Mouse (Mus musculus): ENCODE results near the gene Dspp.

The Dspp gene

GRCm38 (mm10) chr5:104170412-104170811, at the start of gene Dspp:
TSS of gene Dspp (plus strand) at chr5:104170712.
- POLR2A ChIA-PET = interaction anchor here in 1 of 4 experiments (1.1 kb wide), 1 partner anchor 10 kb away, joined by 3 read pairs; no protein-coding TSS in a partner anchor
- CTCF ChIA-PET = interaction anchor here in 2 of 4 experiments (0.6 to 0.9 kb wide), 2 partner anchors 96 to 112 kb away, joined by 3 read pairs; no protein-coding TSS in a partner anchor

- ChIA-PET POLR2A (interaction anchor here in 1 of 4 experiments (1.2 to 5.5 kb wide), 2 partner anchors 10 to 16 kb away, joined by 3 to 21 read pairs; no protein-coding TSS in a partner anchor), CTCF (no interaction called here)
Measured at GRCm38 (mm10) chr5:104124016-104124658, 46.4 kb upstream of the Dspp start.

- ChIA-PET CTCF (no interaction called here), POLR2A (interaction anchor here in 2 of 4 experiments (1.5 to 5.5 kb wide), 2 partner anchors 18 kb away, joined by 3 to 21 read pairs; no protein-coding TSS in a partner anchor)
Measured at GRCm38 (mm10) chr5:104126561-104127320, 43.8 kb upstream of the Dspp start.

- CTCF ChIA-PET = no interaction called here
- POLR2A ChIA-PET = interaction anchor here in 2 of 4 experiments (1.4 to 5.5 kb wide), 3 partner anchors 19 to 26 kb away, joined by 3 to 21 read pairs (median 4); no protein-coding TSS in a partner anchor
Measured at GRCm38 (mm10) chr5:104127351-104127750, 43.2 kb upstream of the Dspp start.

- CTCF ChIA-PET = interaction anchor here in 2 of 4 experiments (0.5 to 1.4 kb wide), 2 partner anchors 54 to 71 kb away, joined by 3 to 4 read pairs; no protein-coding TSS in a partner anchor
- POLR2A ChIA-PET = interaction anchor here in 2 of 4 experiments (0.7 to 5.5 kb wide), 4 partner anchors 14 to 28 kb away, joined by 3 to 21 read pairs (median 4); no protein-coding TSS in a partner anchor
Measured at GRCm38 (mm10) chr5:104128281-104129031, 42.1 kb upstream of the Dspp start.

- CTCF ChIA-PET = no interaction called here
Measured at GRCm38 (mm10) chr5:104130891-104131290, 39.6 kb upstream of the Dspp start.

GRCm38 (mm10) chr5:104131544-104131943, 39.0 kb upstream of the Dspp start:
- ChIA-PET CTCF (no interaction called here), POLR2A (interaction anchor here in 2 of 4 experiments (0.6 to 1.8 kb wide), 3 partner anchors 23 to 231 kb away, joined by 3 to 7 read pairs (median 3); no protein-coding TSS in a partner anchor)

More at GRCm38 (mm10) chr5:104130891-104131290, 39.6 kb upstream of the Dspp start:
- POLR2A ChIA-PET = interaction anchor here in 1 of 4 experiments (1.3 kb wide), 1 partner anchor 26 kb away, joined by 3 read pairs; no protein-coding TSS in a partner anchor

- POLR2A ChIA-PET = no interaction called here
- CTCF ChIA-PET = interaction anchor here in 1 of 4 experiments (0.5 kb wide), 1 partner anchor 59 kb away, joined by 3 read pairs; no protein-coding TSS in a partner anchor
Measured at GRCm38 (mm10) chr5:104133752-104134151, 36.8 kb upstream of the Dspp start.

GRCm38 (mm10) chr5:104137920-104138541, 32.5 kb upstream of the Dspp start:
- CTCF ChIA-PET = interaction anchor here in 2 of 4 experiments (0.6 to 0.7 kb wide), 3 partner anchors 93 to 551 kb away, joined by 3 read pairs; no protein-coding TSS in a partner anchor
- POLR2A ChIA-PET = no interaction called here

- ChIA-PET CTCF (no interaction called here), POLR2A (no interaction called here)
Measured at GRCm38 (mm10) chr5:104141067-104141466, 29.4 kb upstream of the Dspp start.

- CTCF ChIA-PET = interaction anchor here in 2 of 4 experiments (0.6 to 1.2 kb wide), 2 partner anchors 69 to 802 kb away, joined by 3 to 5 read pairs; no protein-coding TSS in a partner anchor
- POLR2A ChIA-PET = no interaction called here
Measured at GRCm38 (mm10) chr5:104144057-104144456, 26.5 kb upstream of the Dspp start.

GRCm38 (mm10) chr5:104149349-104149748, 21.2 kb upstream of the Dspp start:
- POLR2A ChIA-PET = interaction anchor here in 1 of 4 experiments (0.9 kb wide), 1 partner anchor 424 kb away, joined by 3 read pairs; no protein-coding TSS in a partner anchor
- CTCF ChIA-PET = no interaction called here

- ChIA-PET POLR2A (no interaction called here), CTCF (interaction anchor here in 1 of 4 experiments (0.5 kb wide), 1 partner anchor 152 kb away, joined by 4 read pairs; no protein-coding TSS in a partner anchor)
Measured at GRCm38 (mm10) chr5:104150196-104150595, 20.3 kb upstream of the Dspp start.

- CTCF ChIA-PET = interaction anchor here in 2 of 4 experiments (0.6 kb wide), 3 partner anchors 17 to 1184 kb away, joined by 4 to 7 read pairs (median 4); no protein-coding TSS in a partner anchor
Measured at GRCm38 (mm10) chr5:104157701-104158100, 12.8 kb upstream of the Dspp start.

GRCm38 (mm10) chr5:104158332-104159052, 12.0 kb upstream of the Dspp start:
- CTCF ChIA-PET = interaction anchor here in 1 of 4 experiments (0.6 kb wide), 1 partner anchor 1183 kb away, joined by 4 read pairs; no protein-coding TSS in a partner anchor
- POLR2A ChIA-PET = interaction anchor here in 2 of 4 experiments (0.7 to 1.0 kb wide), 2 partner anchors 23 to 188 kb away, joined by 3 to 4 read pairs; no protein-coding TSS in a partner anchor

More at GRCm38 (mm10) chr5:104157701-104158100, 12.8 kb upstream of the Dspp start:
- POLR2A ChIA-PET = interaction anchor here in 1 of 4 experiments (0.7 to 1.0 kb wide), 2 partner anchors 51 to 187 kb away, joined by 3 read pairs; no protein-coding TSS in a partner anchor

- CTCF ChIA-PET = no interaction called here
- POLR2A ChIA-PET = no interaction called here
Measured at GRCm38 (mm10) chr5:104160581-104160980, 9.9 kb upstream of the Dspp start.

GRCm38 (mm10) chr5:104161390-104161789, 9.1 kb upstream of the Dspp start:
- ChIA-PET POLR2A (no interaction called here), CTCF (no interaction called here)
